Mouse (Mus musculus) kidney, adult 9 months (tissue): Measurements from ENCODE around the gene Hps3.
"Not testable (repeated sequence)": the region's sequence is repeated elsewhere in the genome, so short reads cannot be mapped to it uniquely, and the experiment has no call there.

Experiments
- DNase-seq: peaks from one replicate; pipeline ENCODE4 v3.0.0; 2022

Gene Hps3

DNA sequence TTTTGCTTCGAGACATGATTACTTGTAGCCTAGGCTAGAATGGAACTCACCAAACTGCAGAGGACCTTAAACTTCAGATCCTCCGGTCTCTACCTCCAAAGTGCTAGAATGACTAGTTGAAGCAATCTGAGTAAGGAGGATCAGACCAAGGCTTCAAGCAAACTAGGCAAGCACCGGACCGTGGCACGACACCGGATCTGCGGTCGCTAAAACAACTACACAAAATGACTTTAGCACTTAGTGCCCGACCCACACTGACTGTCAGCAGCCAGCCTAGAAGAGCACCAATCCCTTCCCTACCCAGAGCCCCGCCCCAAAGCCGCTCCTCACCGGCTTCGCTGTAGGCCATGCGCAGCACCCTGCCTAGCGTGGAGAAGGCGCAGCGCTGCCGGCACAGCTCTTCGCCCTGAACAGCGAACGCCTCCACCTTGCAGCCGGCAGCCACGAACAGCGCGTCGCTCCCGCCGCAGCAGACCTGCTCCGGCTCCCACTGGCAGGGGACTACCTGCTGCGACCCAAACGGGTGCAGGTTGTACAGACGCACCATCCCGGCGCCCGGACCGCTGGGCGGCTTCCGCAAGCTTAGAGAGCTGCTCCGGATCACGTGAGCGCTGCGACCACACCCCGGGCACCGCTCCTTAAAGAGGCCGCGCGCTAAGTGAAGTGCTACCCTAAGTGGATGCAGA, at the start of gene Hps3:
Gene Hps3, minus strand, starts transcription at position 597 of the 686 bp plus-strand sequence.
- peak; percentile 93 for DNase-seq

DNA sequence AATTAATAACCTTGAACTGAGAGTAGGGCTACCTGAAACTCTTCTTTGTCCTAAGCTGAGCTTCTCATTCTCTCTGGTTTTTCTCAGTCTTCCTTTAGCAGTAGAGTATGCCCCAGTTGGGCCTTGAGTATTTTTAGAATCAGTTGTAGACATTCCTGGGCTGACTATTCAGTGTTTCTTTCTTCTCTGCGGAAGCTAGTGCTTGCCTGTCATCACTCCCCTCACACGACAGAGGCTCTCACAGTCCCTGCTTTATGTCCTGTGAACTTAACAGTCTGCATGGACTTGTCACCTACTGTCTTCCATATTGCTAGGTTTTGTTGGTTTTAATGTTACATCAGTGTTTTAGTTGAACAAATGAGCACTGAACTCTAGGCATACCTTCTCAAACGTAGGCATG, 47.0 kb upstream of the Hps3 start:
- no peak for DNase-seq

GRCm38 (mm10) chr3:20076145-20077053, 41.3 kb upstream of the Hps3 start:
- DNase-seq: peak; percentile 25

GRCm38 (mm10) chr3:20058197-20058541, 23.1 kb upstream of the Hps3 start:
- DNase-seq: no peak

- peak; percentile 98 for DNase-seq
Measured at GRCm38 (mm10) chr3:20057306-20058196, 22.4 kb upstream of the Hps3 start, which contains the start of gene Hltf. Hltf (plus strand) TSS chr3:20057811.

GRCm38 (mm10) chr3:20044736-20045135, 9.6 kb upstream of the Hps3 start:
- DNase-seq: not testable (repeated sequence)

GRCm38 (mm10) chr3:20041461-20041860, 6.3 kb upstream of the Hps3 start:
- DNase-seq: peak; percentile 64

GRCm38 (mm10) chr3:20036069-20036468, 954 bp upstream of the Hps3 start:
- DNase-seq: no peak

DNA sequence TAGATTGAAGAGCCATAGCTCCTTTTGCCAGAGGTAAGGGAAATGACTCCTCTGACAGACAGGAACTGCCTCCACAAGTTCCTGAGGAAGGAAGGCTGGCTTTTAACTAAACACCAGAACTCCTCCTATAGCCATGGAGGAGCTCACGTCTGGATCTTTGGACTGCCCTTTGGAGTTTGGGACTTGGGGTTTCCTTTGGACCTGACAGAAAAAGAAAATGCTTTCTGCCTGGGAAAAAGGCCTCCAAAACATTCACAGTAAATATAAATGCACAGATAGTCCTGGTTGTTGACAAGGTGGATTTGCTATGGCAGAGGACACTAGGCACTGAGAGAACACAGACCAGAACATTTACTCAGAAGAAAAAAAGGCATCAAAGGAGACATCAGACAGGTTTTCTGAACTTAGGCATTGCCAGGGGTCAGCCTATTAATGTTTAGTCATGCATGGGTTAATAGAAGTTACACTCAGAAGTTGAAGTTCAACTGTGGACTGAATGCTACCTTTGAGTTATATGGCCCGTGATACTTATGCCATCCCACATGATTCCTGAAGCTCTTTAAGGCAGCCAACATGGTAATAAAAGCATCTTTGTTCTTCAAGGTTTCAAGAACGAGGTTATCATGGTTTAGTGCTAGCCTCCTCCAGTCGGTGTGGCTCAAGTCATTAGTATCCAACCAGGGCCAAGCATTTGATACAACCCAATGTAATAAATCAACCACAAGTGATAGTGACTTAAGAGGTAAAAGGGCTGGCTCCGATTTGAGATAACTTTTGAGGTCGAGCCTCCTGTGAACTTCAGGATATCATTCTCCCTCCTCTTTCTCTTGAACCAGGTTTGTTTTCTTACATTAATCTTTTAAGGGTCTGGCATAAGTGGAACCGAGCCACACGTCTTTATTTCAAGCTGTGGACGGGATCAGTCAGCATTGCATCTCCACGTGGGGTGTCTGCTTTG, 1.1 kb downstream of the Hps3 start:
- peak; percentile 83 for DNase-seq

DNA sequence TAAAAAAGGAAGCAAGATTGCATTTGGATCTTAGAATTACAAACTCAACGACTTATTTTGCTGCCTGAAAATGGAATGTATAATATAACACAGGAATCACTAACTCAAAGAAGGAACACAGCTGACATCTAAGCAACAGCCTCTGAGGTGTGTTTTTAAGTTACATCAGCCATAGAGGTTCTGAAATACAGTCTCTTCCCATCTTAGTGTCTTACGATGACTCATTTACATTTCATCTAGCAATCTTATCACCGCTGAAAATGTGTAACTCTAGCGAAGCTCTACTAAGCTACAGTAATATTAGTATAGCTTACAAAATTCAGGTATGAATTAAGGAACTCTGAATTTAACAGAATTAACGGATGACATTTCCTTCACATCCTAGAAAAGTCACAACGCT, 4.3 kb downstream of the Hps3 start:
- no peak for DNase-seq

DNA sequence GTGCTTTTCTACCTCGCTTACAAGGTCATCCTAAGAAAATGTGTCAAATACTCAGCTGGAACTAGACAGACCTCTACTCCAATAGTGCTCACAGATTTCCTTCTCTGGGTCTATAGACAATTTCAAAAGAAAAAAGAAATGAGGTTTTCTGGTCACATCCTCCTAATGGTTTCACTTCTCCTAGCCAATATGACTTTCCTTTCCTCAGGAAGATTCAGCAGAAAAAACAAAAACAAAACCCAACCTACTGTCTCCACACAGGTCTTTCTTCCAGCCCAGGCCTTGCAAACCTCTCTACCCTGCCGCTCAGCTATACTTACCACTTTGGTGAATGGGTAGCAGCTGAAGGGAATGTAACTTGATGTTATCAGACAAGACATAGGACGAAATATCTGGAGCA, 6.5 kb downstream of the Hps3 start:
- DNase-seq: no peak

- no peak for DNase-seq
Measured at GRCm38 (mm10) chr3:20027788-20028187, 7.3 kb downstream of the Hps3 start.

DNA sequence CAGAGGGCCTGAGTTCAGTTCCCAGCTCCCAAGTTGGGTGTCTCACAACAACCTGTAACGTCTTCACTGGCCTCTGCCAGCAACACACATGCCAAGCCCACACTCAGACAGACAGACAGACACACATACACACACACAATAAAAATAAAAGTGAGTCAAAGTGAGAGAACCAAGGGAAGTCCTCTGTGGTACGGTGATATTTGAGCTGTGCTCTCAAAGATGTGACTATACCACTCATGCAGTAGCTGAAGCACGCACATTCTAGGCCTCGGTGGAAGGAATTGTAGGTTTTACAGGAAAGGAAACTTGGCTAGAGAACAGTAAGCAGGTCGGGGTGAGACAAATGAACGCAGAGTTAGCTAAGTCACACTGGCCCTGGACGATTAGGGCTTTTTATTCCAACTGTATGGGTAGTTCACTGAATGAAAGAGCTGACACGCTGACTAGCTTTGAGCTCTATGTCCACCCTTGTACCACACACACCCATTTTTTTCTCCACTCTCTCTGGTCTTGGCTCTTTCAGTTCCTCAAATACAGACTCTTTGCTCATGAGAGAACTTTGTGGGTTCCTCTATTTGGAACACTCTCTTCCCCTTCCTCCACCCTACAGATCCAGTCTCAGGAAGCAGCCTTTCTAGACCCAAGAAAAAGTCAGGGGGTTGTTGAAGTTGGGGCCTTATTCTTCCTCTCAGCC, 8.0 kb downstream of the Hps3 start:
- DNase-seq: no peak

DNA sequence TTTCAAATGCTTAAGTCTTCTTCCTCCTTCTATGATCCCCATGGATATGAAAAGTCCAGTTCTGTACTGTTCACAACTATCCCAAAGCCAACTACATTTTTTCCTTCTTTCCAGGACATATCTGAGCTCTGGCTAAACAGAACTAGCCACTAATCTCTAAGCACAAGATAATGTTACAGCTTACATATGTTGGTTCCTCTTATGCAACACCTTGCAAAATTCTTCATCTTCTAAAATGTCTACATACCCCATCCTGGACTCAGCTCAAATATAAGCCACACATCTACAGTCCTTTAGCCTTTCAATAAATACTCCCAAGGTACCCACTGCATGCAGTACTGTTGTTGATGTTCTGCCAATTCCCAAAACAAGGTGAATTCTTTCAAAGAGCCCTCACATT, 8.6 kb downstream of the Hps3 start:
- DNase-seq: no peak

- DNase-seq: no peak
Measured at GRCm38 (mm10) chr3:20023832-20024231, 11.3 kb downstream of the Hps3 start.

DNA sequence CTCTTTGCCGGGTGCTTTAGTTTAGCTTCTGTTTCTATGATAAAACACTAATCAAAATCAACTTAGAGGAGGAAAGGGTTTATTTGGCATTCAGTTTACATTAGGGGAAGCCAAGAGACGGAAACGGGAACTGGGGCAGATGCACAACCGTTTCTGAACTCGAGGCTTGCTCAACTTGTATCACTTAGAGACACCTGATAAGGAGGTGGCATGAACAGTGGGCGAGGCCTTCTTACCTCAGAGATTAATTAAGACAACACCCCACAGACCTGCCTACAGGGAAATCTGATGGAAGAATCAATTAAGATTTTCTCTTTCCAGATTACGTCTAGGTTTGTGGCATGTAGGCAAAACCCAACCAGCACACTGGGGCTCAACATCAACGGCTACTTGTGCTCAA, 17.0 kb downstream of the Hps3 start:
- DNase-seq: no peak

DNA sequence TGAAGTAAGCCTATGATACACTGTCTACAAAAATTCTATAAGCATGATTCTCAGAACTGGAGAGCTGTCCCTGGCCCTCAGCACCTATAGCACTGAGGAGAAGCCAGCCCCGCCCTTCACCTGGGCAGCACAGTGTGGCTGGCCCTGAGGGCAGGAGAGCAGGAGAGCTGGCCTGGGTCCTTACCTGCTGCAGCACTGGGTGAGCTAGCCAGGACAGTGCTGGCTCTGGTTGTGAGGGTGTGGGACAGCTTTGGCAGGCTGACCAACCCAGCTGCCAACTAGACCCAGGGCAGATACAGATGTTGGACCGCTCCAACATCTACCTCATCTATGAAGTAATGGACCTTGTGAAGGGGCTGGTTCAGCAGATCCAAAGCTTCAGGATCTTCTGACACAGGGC, 20.7 kb downstream of the Hps3 start:
- no peak for DNase-seq

- DNase-seq: not testable (repeated sequence)
Measured at GRCm38 (mm10) chr3:20010905-20011304, 24.2 kb downstream of the Hps3 start.

GRCm38 (mm10) chr3:20010464-20010863, 24.7 kb downstream of the Hps3 start:
- DNase-seq: no peak

GRCm38 (mm10) chr3:20007759-20008158, 27.4 kb downstream of the Hps3 start:
- no peak for DNase-seq

GRCm38 (mm10) chr3:20007275-20007674, 27.8 kb downstream of the Hps3 start:
- DNase-seq: no peak
